Mouse (Mus musculus): ENCODE data around the gene Bean1. TPM values are rescaled to one million over a fixed set of nuclear protein-coding genes. Genes with fewer than 3 reads are reported as not detected.
A peak's percentile ranks its signal among the peaks of the same experiment; 100 is the strongest.

The Bean1 gene
- polyA plus RNA-seq, 1 experiment from 2014 or later: 0.20 TPM

GRCm38 (mm10) chr8:104143379-104143778, 26.9 kb upstream of the Bean1 start:
- WGBS: 82% methylated on average over 4 of the region's 4 CpGs

GRCm38 (mm10) chr8:104144434-104145216, 25.6 kb upstream of the Bean1 start:
- H3K36me3 ChIP-seq: no peaks in the 10 kb centered on the region
- no peaks in the 10 kb centered on the region for H3K9me3 ChIP-seq (replicated peaks)
- no peak overlapping the region for H3K4me3 ChIP-seq
- DNase-seq (ENCODE audit: low spot score): no peak
- no peaks in the 10 kb centered on the region for H3K27me3 ChIP-seq (ENCODE audit: low read depth, poor library complexity, severe bottlenecking)
- no peaks in the 10 kb centered on the region for H3K4me1 ChIP-seq
- WGBS: 89% methylated on average over 13 of the region's 13 CpGs
- no peak overlapping the region for H3K27ac ChIP-seq (replicated peaks)

More at GRCm38 (mm10) chr8:104143379-104143778, 26.9 kb upstream of the Bean1 start:
- Histone ChIP-seq H3K4me3 (no peak overlapping the region), H3K9me3 (replicated peaks) (no peaks in the 10 kb centered on the region), H3K4me1 (no peaks in the 10 kb centered on the region), H3K27me3 (ENCODE audit: low read depth, poor library complexity, severe bottlenecking) (no peaks in the 10 kb centered on the region), H3K27ac (replicated peaks) (no peak overlapping the region), H3K36me3 (no peaks in the 10 kb centered on the region)
- no peak for DNase-seq (ENCODE audit: low spot score)

DNA sequence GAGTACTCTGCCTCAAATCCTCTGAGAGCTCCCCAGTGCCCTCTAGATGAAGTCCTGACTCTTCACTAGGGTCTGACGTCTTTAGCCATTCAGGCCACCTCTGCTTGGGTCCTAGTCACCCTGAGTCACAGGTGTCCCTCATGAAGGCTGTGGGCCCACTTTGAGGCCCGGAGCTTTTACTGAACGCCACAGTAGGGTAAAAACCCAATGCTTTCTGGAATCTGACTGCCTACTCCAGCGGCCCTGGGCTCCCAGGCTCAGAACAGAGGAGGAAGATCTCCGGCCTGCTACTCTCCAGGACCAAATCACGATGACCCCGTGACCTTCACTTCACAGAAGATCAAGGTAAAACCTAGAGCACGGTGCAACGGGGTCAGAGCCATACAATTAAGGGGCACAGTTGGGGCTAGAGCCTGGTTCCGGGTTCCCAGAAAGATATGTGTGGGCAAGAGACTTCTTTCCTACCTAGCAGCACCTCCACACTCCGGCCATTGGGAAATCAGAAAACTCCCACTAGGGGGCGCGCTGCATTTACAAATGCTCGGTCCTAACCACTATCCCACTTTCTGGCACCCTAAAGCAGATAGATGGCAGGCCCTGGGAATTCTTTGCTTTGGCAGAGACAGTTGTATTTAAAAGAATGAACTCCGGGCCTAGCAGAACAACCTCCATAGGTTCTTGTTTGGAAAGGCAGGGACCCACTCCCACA, 24.1 kb upstream of the Bean1 start:
- Histone ChIP-seq H3K4me1 (no peaks in the 10 kb centered on the region), H3K4me3 (no peak overlapping the region), H3K36me3 (no peaks in the 10 kb centered on the region), H3K27ac (replicated peaks) (no peak overlapping the region), H3K27me3 (ENCODE audit: low read depth, poor library complexity, severe bottlenecking) (no peaks in the 10 kb centered on the region), H3K9me3 (replicated peaks) (no peaks in the 10 kb centered on the region)
- peak; percentile 87 for DNase-seq (ENCODE audit: low spot score)
- WGBS: 34% methylated on average over 15 of the region's 15 CpGs

GRCm38 (mm10) chr8:104146717-104147494, 23.3 kb upstream of the Bean1 start:
- 91% methylated on average over 15 of the region's 15 CpGs for WGBS
- no peaks in the 10 kb centered on the region for H3K27me3 ChIP-seq (ENCODE audit: low read depth, poor library complexity, severe bottlenecking)
- H3K36me3 ChIP-seq: no peaks in the 10 kb centered on the region
- H3K27ac ChIP-seq (replicated peaks): no peak overlapping the region
- H3K4me3 ChIP-seq: no peak overlapping the region
- no peaks in the 10 kb centered on the region for H3K9me3 ChIP-seq (replicated peaks)
- no peak for DNase-seq (ENCODE audit: low spot score)
- H3K4me1 ChIP-seq: no peaks in the 10 kb centered on the region

- 93% methylated on average over 2 of the region's 2 CpGs for WGBS
- no peak overlapping the region for H3K4me3 ChIP-seq
- DNase-seq (ENCODE audit: low spot score): no peak
These were observed 22.3 kb upstream of the Bean1 start for GRCm38 (mm10) chr8:104147947-104148346.

GRCm38 (mm10) chr8:104160731-104161130, 9.5 kb upstream of the Bean1 start:
- WGBS: 80% methylated on average over 5 of the region's 5 CpGs
- peak; percentile 11 for DNase-seq (ENCODE audit: low spot score)
- H3K4me1 ChIP-seq: no peaks in the 10 kb centered on the region

More at GRCm38 (mm10) chr8:104147947-104148346, 22.3 kb upstream of the Bean1 start:
- H3K27ac ChIP-seq (replicated peaks): no peak overlapping the region
- H3K36me3 ChIP-seq: no peaks in the 10 kb centered on the region
- H3K4me1 ChIP-seq: no peaks in the 10 kb centered on the region
- H3K9me3 ChIP-seq (replicated peaks): no peaks in the 10 kb centered on the region
- H3K27me3 ChIP-seq (ENCODE audit: low read depth, poor library complexity, severe bottlenecking): no peaks in the 10 kb centered on the region

GRCm38 (mm10) chr8:104169461-104169860, 781 bp upstream of the Bean1 start:
- no peak for DNase-seq (ENCODE audit: low spot score)
- no peak overlapping the region for H3K27ac ChIP-seq (replicated peaks)
- H3K9me3 ChIP-seq (replicated peaks): no peaks in the 10 kb centered on the region
- H3K36me3 ChIP-seq: no peaks in the 10 kb centered on the region
- H3K4me1 ChIP-seq: peaks cover 21% of the 10 kb centered on the region
- 77% methylated on average over 3 of the region's 3 CpGs for WGBS
- no peak overlapping the region for H3K4me3 ChIP-seq
- H3K27me3 ChIP-seq (ENCODE audit: low read depth, poor library complexity, severe bottlenecking): peaks cover 59% of the 10 kb centered on the region

More at GRCm38 (mm10) chr8:104160731-104161130, 9.5 kb upstream of the Bean1 start:
- Histone ChIP-seq H3K4me3 (no peak overlapping the region), H3K27ac (replicated peaks) (no peak overlapping the region), H3K9me3 (replicated peaks) (no peaks in the 10 kb centered on the region), H3K27me3 (ENCODE audit: low read depth, poor library complexity, severe bottlenecking) (no peaks in the 10 kb centered on the region), H3K36me3 (no peaks in the 10 kb centered on the region)

GRCm38 (mm10) chr8:104171050-104171620, 893 bp downstream of the Bean1 start:
- Histone ChIP-seq H3K36me3 (no peaks in the 10 kb centered on the region), H3K27ac (replicated peaks) (peak overlapping the region; percentile 83), H3K4me3 (peak overlapping the region; percentile 79), H3K9me3 (replicated peaks) (no peaks in the 10 kb centered on the region), H3K4me1 (peaks cover 21% of the 10 kb centered on the region), H3K27me3 (ENCODE audit: low read depth, poor library complexity, severe bottlenecking) (peaks cover 59% of the 10 kb centered on the region)
- no peak for DNase-seq (ENCODE audit: low spot score)
- 4% methylated on average over 32 of the region's 32 CpGs for WGBS

GRCm38 (mm10) chr8:104172420-104172819, 2.2 kb downstream of the Bean1 start:
- H3K27ac ChIP-seq (replicated peaks): no peak overlapping the region
- no peaks in the 10 kb centered on the region for H3K36me3 ChIP-seq
- H3K4me1 ChIP-seq: peaks cover 26% of the 10 kb centered on the region
- H3K9me3 ChIP-seq (replicated peaks): no peaks in the 10 kb centered on the region
- H3K4me3 ChIP-seq: no peak overlapping the region
- WGBS: 88% methylated on average over 6 of the region's 6 CpGs
- H3K27me3 ChIP-seq (ENCODE audit: low read depth, poor library complexity, severe bottlenecking): peaks cover 59% of the 10 kb centered on the region
- DNase-seq (ENCODE audit: low spot score): no peak

- no peak for DNase-seq (ENCODE audit: low spot score)
- H3K36me3 ChIP-seq: no peaks in the 10 kb centered on the region
- H3K27ac ChIP-seq (replicated peaks): no peak overlapping the region
- peaks cover 35% of the 10 kb centered on the region for H3K27me3 ChIP-seq (ENCODE audit: low read depth, poor library complexity, severe bottlenecking)
- no peaks in the 10 kb centered on the region for H3K9me3 ChIP-seq (replicated peaks)
- 84% methylated on average over 8 of the region's 8 CpGs for WGBS
- no peak overlapping the region for H3K4me3 ChIP-seq
- H3K4me1 ChIP-seq: peaks cover 25% of the 10 kb centered on the region
These were observed 5.7 kb downstream of the Bean1 start for GRCm38 (mm10) chr8:104175848-104176527.

- Histone ChIP-seq H3K27me3 (ENCODE audit: low read depth, poor library complexity, severe bottlenecking) (peaks cover 24% of the 10 kb centered on the region), H3K4me3 (no peak overlapping the region), H3K9me3 (replicated peaks) (no peaks in the 10 kb centered on the region), H3K4me1 (peaks cover 19% of the 10 kb centered on the region), H3K27ac (replicated peaks) (no peak overlapping the region), H3K36me3 (no peaks in the 10 kb centered on the region)
- 84% methylated on average over 4 of the region's 4 CpGs for WGBS
- DNase-seq (ENCODE audit: low spot score): no peak
These were observed 6.8 kb downstream of the Bean1 start for GRCm38 (mm10) chr8:104177054-104177453.

- WGBS: 36% methylated on average over 6 of the region's 6 CpGs
- Histone ChIP-seq H3K27ac (replicated peaks) (no peak overlapping the region; the same call in 1 of the 2 replicates), H3K4me1 (peaks cover 15% of the 10 kb centered on the region), H3K4me3 (no peak overlapping the region), H3K36me3 (no peaks in the 10 kb centered on the region), H3K27me3 (ENCODE audit: low read depth, poor library complexity, severe bottlenecking) (no peaks in the 10 kb centered on the region), H3K9me3 (replicated peaks) (no peaks in the 10 kb centered on the region)
- DNase-seq (ENCODE audit: low spot score): no peak
These were observed 14.7 kb downstream of the Bean1 start for GRCm38 (mm10) chr8:104184905-104185304.

Data from midbrain, embryonic 10.5 days (tissue).